In the genomic region with DNA sequence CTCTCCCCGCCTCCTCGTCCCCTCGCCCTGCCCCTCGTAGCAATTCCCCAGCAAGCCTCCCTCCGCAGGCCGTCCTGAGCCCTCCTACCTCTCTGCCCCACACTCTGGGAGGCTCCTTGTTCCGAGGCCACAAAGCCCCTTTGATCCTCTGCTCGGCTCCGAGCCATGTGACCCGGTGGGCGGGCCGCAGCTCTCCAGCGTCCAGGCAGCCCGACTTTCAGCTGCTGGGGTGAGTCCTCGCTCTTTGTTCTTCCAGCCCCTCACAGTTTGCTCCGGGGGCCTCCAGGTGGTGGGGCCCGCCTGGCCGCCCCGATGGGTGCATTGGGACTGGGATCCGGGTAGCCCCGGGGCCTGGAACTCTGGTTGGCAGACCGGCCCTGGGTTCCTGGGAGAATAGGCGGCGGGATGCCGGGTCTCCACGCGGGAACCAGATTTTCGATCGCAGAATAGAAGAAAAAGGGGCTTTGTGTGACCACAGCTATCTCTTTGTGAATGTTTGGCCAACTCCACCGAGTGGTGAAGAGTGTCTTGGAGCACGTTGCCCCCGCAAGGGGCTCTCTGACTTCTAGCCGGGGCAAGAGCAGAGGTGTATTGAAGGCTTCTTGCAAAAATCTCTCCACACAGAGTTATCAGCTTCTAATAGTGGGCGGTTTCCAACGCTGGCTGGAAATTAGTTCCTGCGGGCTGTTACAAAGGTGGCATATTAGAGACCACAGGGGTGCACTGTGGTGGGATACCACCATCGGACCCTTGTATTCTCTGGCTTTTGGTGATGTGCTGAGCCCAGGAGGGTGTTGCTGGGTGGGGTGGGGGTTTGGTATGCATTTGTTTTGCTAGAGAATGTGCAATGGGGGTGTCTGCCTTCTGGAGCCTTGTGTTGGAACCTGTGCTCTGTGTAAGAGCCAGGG, we compare ENCODE assay signal across 8 mouse cellular contexts.
A peak's percentile ranks its signal among the peaks of the same experiment; 100 is the strongest.
DNase-seq lines count a peak whose midpoint lies in the region; ATAC-seq and TF ChIP-seq lines count a peak whose summit lies in the region.

No protein-coding gene starts in this region.

- H3K27ac ChIP-seq in forebrain, embryonic 14.5 days (ENCODE audit: low read depth, low read length): peak overlapping the region; percentile 99
- H3K27ac ChIP-seq in limb, embryonic 14.5 days (replicated peaks; ENCODE audit: low read depth, low read length): peak overlapping the region; percentile 86
- H3K27ac ChIP-seq in midbrain, embryonic 12.5 days (replicated peaks): peak overlapping the region; percentile 99
- H3K27ac ChIP-seq in stomach, embryonic 14.5 days (ENCODE audit: low read length): peak overlapping the region; percentile 96

- H3K9me3 ChIP-seq in forebrain, embryonic 14.5 days (replicated peaks; ENCODE audit: control insufficient read depth, low read length): no peaks in the 10 kb centered on the region
- no peaks in the 10 kb centered on the region for H3K9me3 ChIP-seq in limb, embryonic 14.5 days (ENCODE audit: control insufficient read depth, low read length)
- no peaks in the 10 kb centered on the region for H3K9me3 ChIP-seq in midbrain, embryonic 12.5 days
- H3K9me3 ChIP-seq in stomach, embryonic 14.5 days (ENCODE audit: control insufficient read depth, low read depth, low read length): no peaks in the 10 kb centered on the region

- H3K27me3 ChIP-seq in forebrain, embryonic 14.5 days (replicated peaks; ENCODE audit: control insufficient read depth, insufficient read depth, low read length): no peaks in the 10 kb centered on the region
- H3K27me3 ChIP-seq in limb, embryonic 14.5 days (ENCODE audit: control insufficient read depth, insufficient read depth, low read length): no peaks in the 10 kb centered on the region
- H3K27me3 ChIP-seq in midbrain, embryonic 12.5 days: no peaks in the 10 kb centered on the region
- H3K27me3 ChIP-seq in stomach, embryonic 14.5 days (ENCODE audit: control insufficient read depth, insufficient read depth, low read length): no peaks in the 10 kb centered on the region

- peak overlapping the region; percentile 62 for H3K4me3 ChIP-seq in forebrain, embryonic 14.5 days (ENCODE audit: low read depth, low read length)
- H3K4me3 ChIP-seq in limb, embryonic 14.5 days (replicated peaks; ENCODE audit: low read length): peak overlapping the region; percentile 55
- peak overlapping the region; percentile 66 for H3K4me3 ChIP-seq in midbrain, embryonic 12.5 days
- H3K4me3 ChIP-seq in stomach, embryonic 14.5 days (ENCODE audit: low read depth, low read length): peak overlapping the region; percentile 54

- intact Hi-C loops in gastrocnemius, postnatal 14 days (cut with DNase I; ENCODE audit: low total_unique reads): no loop called here

- 0 out of 2 replicates have a peak, but pooled peaks cover 3% of the 10 kb centered on the region for H3K36me3 ChIP-seq in forebrain, embryonic 14.5 days (ENCODE audit: control insufficient read depth, insufficient read depth, low read length)
- H3K36me3 ChIP-seq in limb, embryonic 14.5 days (ENCODE audit: control insufficient read depth, insufficient read depth, low read length): no peaks in the 10 kb centered on the region; the same call in 1 of the 2 replicates
- 0 out of 2 replicates have a peak, but pooled peaks cover 4% of the 10 kb centered on the region for H3K36me3 ChIP-seq in midbrain, embryonic 12.5 days
- no peaks in the 10 kb centered on the region for H3K36me3 ChIP-seq in stomach, embryonic 14.5 days (ENCODE audit: control insufficient read depth, insufficient read depth, low read length)

- peak; percentile 67; the same call in 1 of the 2 replicates for TF ChIP-seq POLR2A in limb, embryonic 14.5 days (IDR thresholded peaks at IDR 0.05; ENCODE audit: borderline replicate concordance, extremely low read depth, insufficient read depth, insufficient read length)

- H3K4me1 ChIP-seq in forebrain, embryonic 14.5 days (ENCODE audit: control insufficient read depth, insufficient read depth, low read length): peaks cover 41% of the 10 kb centered on the region
- H3K4me1 ChIP-seq in limb, embryonic 14.5 days (ENCODE audit: control insufficient read depth, insufficient read depth, low read length): peaks cover 57% of the 10 kb centered on the region
- H3K4me1 ChIP-seq in midbrain, embryonic 12.5 days: peaks cover 58% of the 10 kb centered on the region
- peaks cover 58% of the 10 kb centered on the region for H3K4me1 ChIP-seq in stomach, embryonic 14.5 days (ENCODE audit: control insufficient read depth, insufficient read depth, low read length)

- peak overlapping the region; percentile 87 for H3K4me2 ChIP-seq in forebrain, embryonic 14.5 days (ENCODE audit: low read length)
- peak overlapping the region; percentile 83 for H3K4me2 ChIP-seq in limb, embryonic 14.5 days (replicated peaks; ENCODE audit: low read depth, low read length, severe bottlenecking)
- peak overlapping the region; percentile 71 for H3K4me2 ChIP-seq in midbrain, embryonic 12.5 days (replicated peaks)
- peak overlapping the region; percentile 91 for H3K4me2 ChIP-seq in stomach, embryonic 14.5 days (replicated peaks; ENCODE audit: low read depth, low read length)

- peak overlapping the region; percentile 91 for H3K9ac ChIP-seq in forebrain, embryonic 14.5 days (ENCODE audit: low read length)
- peak overlapping the region; percentile 75 for H3K9ac ChIP-seq in limb, embryonic 14.5 days (ENCODE audit: low read depth, low read length, severe bottlenecking)
- H3K9ac ChIP-seq in midbrain, embryonic 12.5 days (replicated peaks): peak overlapping the region; percentile 92
- peak overlapping the region; percentile 77 for H3K9ac ChIP-seq in stomach, embryonic 14.5 days (replicated peaks; ENCODE audit: low read depth, low read length)

- peak; percentile 88 for ATAC-seq in forebrain, embryonic 14.5 days
- ATAC-seq in limb, embryonic 14.5 days (ENCODE audit: low FRiP score, low read depth): peak; percentile 76
- ATAC-seq in midbrain, embryonic 12.5 days (ENCODE audit: low FRiP score, low read depth): peak; percentile 94
- ATAC-seq in stomach, embryonic 14.5 days (ENCODE audit: insufficient number of reproducible peaks, insufficient read depth, low FRiP score, low read depth): peak; percentile 83

- WGBS in forebrain, embryonic 14.5 days: under 1% methylated on average over 37 of the region's 37 CpGs
- WGBS in limb, embryonic 14.5 days: 1% methylated on average over 37 of the region's 37 CpGs
- under 1% methylated on average over 37 of the region's 37 CpGs for WGBS in midbrain, embryonic 12.5 days
- 1% methylated on average over 37 of the region's 37 CpGs for WGBS in stomach, embryonic 14.5 days

- peak; percentile 64 for DNase-seq in gastrocnemius, postnatal 14 days
- no peak for DNase-seq in gastrocnemius, adult 8-10 months (ENCODE audit: low spot score in 2 of 2)
- peak; percentile 89 for DNase-seq in adrenal gland, adult 2 months
- peak; percentile 90 for DNase-seq in forebrain, embryonic 14.5 days (ENCODE audit: low spot score)
- DNase-seq in induced T-regulatory cell, adult 2 months (ENCODE audit: low read depth): peak; percentile 79
- DNase-seq in limb, embryonic 14.5 days (ENCODE audit: low spot score): peak; percentile 66

Comparison
In these comparisons a context has a peak if more than half of its experiments do, and no peak if none do; other contexts are left out.
1. DNase-seq: peak in gastrocnemius, postnatal 14 days (single experiment), adrenal gland, adult 2 months (single experiment), forebrain, embryonic 14.5 days (single experiment), induced T-regulatory cell, adult 2 months (single experiment) and limb, embryonic 14.5 days (single experiment); none in gastrocnemius, adult 8-10 months (0 of 2).
2. Peak in every context shown above with its lines, with median percentiles within 50 percentile points of each other: ATAC-seq, H3K27ac ChIP-seq, H3K4me2 ChIP-seq, H3K4me3 ChIP-seq and H3K9ac ChIP-seq.